Mouse (Mus musculus) heart, adult 18-20 months (tissue): ENCODE results near the gene Ppil6. TPM values are rescaled to one million over a fixed set of nuclear protein-coding genes. Genes with fewer than 3 reads are reported as not detected.

Experiments
- DNase-seq, 2 experiments: peaks; one replicate each; pipeline ENCODE4 v3.0.0; 2021 to 2022; ENCODE audit warnings: mixed read lengths in 1 of 2
- total RNA-seq, 2 experiments: library from RNA; stranded (reverse); gene quantifications; 2 replicates each; pipeline ENCODE4 v1.2.3; 2021

Ppil6 gene
- total RNA-seq, 2 experiments from 2014 or later: 0.74 to 1.9 TPM

DNA sequence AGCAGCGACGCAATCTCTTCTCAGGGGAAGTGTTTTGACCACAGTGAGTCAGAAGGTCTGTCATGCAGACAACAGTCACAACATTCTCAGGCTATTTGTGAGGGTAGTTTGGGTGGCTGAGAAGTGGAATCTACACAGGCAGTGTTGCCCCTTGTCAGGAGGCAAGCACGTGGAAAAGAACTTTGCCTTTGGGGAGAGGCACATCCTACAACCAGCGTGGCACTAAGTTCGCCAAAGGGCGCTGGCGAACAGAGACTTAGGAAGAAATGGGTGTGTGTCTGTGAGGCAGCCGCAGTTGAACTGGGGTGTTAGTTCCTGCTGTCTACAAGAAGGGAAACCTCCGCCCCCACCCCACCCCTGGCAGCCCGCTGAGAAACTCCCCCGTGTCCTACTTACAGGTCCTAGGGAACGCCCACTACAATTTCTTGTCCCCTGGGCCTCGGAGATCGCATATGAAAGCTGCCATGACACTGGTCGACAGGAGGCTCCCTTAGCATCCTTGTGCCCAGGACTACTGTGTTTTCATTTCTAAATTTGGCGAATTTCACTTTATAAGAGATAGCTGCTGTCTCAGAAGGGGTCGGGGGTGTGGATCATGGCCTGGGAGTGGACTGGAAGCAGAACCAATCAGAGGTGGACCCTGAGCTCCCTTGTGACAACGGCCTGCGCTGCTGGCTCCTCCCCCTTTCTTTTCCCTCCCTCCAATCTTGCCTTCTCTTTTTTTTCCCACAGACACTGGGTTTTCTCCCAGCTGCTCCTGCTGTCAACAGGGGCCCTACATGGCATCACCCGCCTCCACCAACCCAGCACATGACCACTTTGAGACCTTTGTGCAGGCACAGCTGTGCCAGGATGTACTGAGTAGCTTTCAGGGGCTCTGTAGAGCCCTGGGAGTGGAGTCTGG is 12.7 kb upstream of the Ppil6 start:
- DNase-seq: peak; percentile 83 to 92

DNA sequence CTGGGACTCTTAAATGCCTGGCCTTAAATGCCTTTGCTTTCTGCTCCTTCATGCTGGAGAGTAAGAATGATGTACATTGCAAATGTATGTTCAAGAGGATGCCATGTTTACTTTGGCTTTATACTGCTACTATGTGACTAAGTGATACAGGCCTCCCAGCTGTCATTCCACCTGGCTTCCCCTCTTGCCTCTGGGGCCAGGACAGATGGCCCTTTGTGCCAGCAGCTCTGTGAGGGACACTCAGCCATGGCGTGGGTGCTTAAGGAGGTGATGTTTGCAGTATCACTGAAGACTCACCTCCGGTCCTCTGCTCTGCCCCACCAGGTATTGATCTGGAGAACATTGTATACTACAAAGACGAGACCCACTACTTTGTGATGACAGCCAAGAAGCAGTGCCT is 10.3 kb upstream of the Ppil6 start:
- no peak for DNase-seq

DNA sequence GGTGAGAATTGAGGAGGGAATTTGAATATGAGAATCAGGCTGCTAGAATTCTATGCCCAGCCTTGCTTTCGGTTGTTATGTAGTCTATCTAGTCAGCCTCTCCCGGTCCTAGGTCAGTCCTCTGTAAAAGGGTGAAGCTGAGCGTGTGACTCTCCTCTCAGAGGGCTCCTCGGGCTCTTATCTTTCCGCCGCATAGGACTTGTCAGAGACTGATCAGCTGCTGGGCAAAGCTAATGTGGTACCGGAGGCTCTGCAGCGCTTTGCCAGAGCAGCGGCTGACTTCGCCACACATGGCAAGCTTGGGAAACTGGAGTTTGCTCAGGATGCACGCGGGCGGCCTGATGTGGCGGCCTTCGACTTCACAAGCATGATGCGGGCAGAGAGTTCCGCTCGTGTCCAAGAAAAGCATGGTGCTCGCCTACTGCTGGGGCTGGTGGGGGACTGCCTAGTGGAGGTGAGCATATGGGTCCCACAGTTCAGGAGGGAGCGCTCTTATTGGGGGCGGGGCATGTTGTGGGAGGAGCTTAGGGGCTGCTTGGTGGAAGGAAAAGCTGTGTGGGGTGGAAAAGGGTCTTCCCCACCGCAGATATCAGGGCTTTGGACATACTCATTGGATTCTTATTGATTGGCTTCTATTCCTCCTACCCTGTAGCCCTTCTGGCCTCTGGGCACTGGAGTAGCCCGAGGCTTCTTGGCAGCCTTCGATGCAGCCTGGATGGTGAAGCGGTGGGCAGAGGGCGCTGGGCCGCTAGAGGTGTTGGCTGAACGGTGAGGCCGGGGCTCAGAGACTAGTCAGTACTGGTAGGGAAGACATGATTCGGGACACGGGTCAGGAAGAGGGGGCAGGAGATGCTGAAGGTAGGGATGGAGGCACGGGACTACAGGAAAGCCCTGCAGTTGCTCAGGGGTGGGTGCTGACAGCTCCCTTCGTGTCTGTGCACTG is 9.0 kb upstream of the Ppil6 start:
- DNase-seq: no peak

DNA sequence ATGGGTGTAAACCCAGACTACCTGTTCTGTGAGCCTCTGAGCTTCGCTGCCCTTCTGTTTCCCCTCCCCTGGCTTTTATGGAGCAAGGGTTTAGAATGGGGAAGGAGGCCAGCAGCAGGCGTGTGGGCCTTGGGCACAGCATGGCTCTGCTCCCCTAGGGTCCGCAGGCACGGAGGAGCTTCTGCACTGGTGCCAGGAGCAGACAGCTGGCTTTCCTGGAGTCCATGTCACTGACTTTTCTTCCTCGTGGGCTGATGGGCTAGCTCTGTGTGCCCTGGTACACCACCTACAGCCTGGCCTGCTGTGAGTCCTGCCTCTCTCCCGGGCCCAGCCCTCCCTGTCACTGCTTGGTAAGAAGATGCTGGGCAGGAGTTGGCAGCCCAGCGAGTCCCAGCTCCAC is 7.8 kb upstream of the Ppil6 start:
- no peak for DNase-seq

DNA sequence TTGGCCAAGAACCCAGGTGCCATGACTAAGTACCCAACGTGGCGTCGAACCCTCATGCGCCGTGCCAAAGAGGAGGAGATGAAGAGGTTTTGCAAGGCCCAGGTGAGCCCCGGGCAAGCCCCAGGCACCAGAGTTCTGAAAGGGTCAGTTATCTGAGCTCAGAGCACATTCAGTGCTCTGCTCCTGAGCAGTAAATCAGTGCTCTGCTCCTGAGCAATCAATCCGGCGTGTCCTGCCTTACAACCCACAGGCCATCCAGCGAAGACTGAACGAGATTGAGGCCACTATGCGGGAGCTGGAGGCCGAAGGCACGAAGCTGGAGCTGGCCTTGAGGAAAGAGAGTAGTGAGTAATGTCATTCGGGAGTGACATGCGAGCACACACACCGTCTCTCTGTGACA is 4.5 kb upstream of the Ppil6 start:
- DNase-seq: no peak

DNA sequence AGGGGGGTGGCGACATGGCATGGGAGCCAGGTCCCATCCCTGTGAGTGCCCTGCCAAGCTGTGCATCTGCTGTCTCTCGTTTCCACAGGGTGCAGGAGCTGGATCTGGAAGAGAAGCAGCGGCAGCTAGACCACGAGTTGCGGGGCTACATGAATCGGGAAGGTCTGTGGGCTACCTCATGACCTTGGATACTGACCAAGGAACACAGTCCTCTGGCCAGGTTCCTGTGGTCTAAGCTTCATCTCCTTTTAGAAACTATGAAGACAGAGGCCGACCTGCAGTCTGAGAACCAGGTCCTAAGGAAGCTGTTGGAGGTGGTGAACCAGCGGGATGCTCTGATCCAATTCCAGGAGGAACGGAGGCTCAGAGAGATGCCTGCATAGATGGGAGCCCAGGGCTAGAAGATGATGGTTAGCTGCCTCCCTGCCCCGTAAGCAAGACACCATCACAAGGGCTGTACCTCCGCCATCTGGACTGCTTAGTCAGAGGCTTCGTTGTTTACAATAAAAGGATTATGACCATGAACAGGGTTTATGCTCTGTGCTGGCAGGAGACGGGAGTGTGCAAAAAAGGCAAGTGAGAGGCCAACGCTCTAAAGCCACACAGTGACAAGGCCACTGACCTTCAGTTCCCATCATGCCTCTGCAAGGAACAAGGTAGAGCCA is 3.6 kb upstream of the Ppil6 start:
- no peak for DNase-seq

DNA sequence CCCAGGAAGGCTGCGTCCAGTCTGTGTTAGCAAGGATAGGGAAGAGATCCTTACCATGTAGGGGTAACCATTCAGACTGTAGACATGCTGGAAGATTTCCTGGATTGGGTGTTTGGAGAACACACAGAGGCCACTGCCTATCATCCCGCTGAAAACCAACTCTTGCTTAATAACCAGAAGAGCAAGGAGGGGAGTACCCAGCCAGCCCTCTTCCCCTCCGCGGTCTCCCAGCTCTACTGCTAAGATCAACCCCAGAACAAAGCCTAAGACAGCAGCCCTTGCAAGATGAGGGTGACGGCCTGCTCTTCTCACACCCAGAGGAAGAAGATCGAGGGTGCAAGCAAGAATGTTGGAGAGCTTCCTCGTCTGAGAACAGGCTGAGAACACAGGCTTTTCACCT is 1.4 kb upstream of the Ppil6 start:
- no peak for DNase-seq

DNA sequence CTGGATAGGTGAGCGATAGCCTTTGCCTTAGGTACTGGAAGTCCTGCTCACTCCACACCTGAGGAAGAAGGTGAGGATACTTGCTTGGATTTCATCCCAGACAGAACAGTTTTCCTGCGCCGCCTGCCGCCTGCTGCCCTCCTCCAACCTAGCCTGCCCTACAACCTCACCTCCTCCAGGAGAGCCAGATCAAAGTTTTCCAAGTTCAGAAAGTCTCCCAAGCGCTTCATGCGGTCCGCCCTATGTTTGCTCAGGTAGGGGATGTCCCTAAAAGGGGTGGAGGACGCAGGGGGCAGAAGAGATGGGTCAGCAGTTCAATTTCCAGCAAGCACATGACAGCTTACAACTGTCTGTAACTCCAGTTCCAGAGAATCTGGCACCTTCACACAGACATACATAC is 945 bp upstream of the Ppil6 start:
- peak in 1 of 2 experiments; percentile 38 for DNase-seq

DNA sequence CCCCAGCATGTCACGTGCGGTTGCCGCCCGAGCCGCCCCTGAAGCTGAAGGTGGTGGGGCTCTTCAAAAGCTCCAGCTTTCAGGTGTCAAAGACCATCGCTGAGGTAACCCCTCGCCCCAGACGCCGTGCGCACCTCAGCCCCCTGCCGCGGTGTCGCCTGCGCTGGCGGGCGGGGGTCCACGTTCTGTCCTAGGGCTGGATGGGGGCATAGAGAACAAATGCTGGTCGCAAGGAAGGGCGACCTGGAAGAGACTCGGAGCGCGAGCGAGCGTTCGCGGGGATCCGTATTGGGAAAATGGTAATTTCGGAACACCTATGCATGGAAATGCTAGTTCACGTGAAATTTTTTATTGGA is 257 bp downstream of the Ppil6 start:
- DNase-seq: no peak

DNA sequence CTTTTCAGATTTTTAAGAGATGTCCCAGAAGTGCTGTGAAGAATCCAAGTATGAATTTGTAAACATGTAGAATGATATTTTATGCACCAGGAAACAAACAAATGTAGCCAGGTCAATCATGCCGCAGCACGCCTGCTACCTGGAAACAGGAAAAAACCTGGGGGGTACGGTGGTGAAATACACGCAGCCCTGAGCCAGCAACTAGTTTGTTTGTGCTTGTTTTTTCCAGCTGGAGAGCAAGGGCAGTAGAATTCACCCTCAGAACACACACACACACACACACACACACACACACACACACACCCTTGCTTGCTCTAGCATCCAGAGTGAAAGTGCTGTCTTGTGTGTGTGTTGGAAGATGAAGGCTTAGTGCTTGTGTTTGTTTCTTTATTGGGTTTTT is 872 bp downstream of the Ppil6 start:
- DNase-seq: no peak

DNA sequence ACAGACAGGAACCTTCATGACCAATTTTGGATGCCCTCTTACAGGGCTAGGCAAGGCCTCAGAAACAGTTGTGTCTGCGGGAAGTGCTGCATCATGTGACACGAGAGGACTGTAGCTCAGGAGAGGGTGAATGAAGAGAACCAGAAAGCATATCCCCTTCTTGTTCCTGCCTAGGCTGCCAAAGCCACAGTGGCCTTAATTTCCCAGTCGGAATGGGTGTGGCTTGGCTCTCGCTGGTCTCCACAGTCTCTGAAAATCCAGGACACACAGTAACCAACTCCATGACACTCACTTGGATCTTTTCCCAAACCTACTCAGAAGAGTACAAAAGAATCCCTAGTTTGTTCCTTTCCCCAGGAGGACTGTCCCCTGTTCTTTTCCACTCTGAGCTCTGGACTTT is 10.7 kb downstream of the Ppil6 start:
- peak; percentile 81 to 90 for DNase-seq

DNA sequence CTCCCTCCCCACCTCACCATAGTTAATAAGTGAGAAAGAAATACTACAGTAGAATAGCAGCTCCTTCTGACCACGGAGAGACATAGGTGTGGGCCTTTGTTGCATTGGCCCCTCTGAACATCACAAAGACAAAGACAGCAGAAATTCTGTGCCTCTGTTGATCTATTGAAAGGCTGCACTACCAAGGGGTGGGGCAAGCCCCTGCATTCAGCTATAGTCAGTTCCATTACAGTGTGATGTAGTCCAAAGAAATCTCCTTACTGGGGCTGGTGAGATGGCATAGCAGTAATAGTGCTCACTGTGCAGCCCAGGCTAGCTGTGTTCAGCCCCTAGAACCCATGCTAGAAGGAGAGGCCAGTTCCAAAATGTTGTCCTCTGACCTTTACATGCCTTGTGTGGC is 14.8 kb downstream of the Ppil6 start:
- DNase-seq: no peak

DNA sequence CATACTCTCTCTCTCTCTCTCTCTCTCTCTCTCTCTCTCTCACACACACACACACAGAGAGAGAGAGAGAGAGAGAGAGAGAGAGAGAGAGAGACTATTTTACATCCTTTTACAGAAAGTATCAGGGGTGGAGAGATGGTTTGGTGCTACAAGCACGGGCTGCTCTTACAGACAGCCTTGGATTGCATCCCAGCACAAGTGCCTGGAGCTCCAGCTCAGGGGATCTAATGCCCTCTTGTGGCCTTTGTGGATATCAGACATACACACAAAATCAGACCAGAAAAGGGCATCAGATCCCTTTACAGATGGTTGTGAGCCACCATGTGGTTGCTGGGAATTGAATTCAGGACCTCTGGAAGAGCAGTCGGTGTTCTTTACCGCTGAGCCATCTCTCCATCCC is 15.2 kb downstream of the Ppil6 start:
- DNase-seq: peak; percentile 79 to 84

DNA sequence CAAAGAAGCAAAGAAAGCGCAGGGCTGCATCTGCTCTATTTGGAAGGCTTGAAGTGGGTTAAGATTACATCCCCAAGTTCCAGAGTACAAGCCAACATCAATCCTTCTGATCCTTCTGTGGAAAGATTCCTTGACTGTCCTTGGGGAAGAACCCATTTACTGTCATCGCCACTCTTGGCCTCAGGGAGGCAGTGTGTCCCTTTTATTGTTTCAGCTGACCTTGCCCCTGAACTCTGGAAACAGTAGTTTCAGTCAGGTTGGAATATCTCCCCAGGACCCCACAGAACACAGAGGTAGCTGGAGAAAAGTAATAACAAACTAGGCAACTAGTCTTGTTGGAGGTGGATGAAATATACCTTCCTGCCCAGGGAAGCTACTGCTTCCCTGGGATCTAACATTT is 18.9 kb downstream of the Ppil6 start:
- peak in 1 of 2 experiments; percentile 55 for DNase-seq

DNA sequence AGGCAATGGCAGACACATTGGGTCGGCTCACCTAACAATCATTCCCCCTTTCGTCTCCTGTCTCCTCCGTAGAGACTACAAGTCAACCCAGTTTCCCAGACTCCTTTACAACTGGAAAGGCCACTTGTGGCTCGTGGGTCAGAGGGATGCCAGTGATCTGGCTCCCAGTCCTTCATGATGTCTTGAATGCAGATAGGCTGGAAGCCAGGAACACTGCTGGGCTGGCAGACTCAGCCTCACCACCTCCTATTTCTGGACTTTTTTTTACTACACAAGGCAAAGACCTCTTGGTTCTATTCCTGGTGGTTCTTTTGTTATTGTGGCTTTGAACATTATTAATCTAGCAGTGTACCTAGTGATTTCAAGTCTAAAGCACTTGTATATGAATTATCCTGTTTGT is 24.1 kb downstream of the Ppil6 start:
- no peak for DNase-seq

DNA sequence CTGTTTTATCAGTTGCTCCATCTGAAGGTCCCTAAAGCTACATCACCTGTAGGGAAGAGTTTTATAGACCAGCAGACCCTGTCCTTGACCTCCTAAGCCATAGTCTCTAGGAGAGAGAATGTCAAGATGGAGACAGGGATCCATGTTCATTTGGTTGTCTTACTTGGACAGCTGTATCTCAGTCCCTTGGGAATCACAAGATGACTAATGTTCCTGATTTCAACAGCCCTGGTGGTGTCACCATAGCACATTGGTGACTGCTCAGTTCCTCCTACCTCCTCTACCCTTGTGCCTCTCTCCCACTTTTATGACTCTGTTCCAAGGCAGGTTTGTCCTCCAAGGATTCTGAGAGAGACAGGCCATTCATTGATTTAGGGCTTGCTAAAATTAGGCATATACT is 24.7 kb downstream of the Ppil6 start:
- DNase-seq: no peak

DNA sequence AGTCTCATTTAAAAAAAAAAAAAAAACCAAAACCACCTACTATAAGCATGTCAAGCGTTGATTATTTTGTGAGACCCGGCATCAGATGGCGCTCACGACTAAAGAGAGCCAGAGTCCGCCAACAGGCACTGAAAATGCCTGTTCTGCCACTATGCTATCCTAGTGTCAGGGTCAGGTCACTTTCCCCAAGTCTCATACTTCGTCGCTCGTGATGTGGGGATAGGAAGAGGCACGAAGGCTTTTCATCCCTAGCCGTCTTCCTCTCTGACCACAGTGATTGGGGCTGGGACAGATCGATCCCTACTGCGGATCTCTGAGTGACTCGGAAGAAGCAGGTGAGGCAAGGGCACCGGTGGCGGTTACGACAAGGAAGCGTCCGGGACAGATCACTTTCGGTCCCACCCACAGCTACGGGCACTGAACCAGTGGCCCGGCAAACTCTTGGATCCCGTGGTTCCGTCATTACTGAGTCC is 28.3 kb downstream of the Ppil6 start:
- peak in 1 of 2 experiments; percentile 85 for DNase-seq

DNA sequence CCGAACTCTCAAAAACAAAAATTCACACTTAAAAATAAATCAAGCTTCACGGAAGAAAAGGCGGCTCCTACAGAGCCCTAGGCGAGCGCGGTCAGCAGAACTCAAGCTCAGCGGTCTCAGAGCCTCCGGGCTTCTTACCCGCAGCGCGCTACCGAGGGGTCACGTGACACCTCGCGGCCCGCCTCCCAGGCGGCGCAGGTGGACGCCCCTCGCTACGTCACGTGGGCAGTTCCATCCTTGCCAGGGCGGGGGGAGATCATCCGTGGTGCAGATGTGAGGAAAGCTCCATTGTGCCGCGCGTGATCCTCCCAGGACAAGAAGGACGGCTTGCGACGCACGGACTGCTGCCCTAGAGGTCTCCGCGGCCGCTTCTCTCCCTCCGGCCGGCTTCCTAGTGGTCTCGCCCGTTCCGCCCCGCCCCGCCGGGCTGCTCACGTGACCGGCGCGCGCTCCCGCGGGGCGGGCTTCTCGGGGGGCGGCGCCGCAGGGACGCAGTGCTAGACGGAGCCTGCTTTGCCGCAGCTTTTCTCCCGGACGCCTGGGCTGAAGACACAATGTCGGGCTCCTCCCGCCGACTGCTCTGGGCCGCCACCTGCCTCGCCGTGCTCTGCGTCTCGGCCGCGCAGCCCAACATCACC is 28.9 kb downstream of the Ppil6 start, which contains the start of gene Cd164:
Gene Cd164, plus strand, starts transcription at position 434 of the 638 bp plus-strand sequence.
- DNase-seq: peak; percentile 92 to 95

DNA sequence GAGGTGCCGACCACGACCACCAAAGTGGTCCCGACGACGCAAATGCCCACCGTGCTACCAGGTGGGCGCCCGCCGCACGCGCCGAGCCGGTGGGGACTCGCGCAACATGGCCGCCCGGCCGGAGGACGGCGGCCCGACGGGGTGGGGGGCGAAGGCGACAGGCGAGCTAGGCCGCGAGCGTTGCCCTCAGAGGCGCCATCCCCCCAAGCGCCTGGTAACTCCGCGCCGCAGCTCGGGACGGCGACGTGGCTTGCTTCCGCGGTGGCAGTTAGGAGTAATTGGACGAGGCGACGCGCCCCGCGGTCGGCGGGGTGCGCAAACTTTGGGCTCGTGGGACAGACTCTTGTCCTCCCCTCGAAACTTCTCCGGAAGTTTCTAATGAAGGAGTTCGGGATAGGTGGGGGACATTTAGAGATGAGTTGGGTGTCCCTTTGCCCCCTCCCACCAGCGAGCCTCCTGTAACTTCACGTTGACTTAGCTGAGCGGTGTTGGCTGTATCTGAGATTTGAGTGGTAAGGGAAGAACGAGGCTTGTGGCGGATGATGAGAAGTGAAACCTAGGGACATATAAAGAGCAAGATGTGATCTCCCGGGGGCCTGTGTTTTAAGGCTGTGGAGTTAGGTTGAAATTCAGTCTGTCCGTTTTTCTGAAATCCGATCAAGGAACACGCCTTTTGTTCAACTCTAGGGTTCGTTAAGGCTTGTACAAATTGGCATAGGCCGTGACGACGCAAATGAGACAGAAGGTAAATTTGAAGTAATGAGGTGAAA is 29.6 kb downstream of the Ppil6 start:
- peak; percentile 65 to 78 for DNase-seq

DNA sequence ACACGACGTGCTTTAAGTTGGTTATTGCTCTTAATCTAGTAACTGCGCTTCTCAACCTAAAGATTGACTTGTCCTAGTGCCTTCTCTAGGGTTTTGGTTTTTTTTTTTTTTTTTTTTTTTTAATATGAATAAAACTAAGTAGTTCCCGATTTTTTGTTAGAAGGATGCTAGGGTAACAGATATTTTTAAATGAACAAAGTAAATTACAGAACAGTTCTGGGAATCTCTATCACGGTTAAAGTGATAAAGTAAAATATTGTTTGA is 30.1 kb downstream of the Ppil6 start:
- no peak for DNase-seq

DNA sequence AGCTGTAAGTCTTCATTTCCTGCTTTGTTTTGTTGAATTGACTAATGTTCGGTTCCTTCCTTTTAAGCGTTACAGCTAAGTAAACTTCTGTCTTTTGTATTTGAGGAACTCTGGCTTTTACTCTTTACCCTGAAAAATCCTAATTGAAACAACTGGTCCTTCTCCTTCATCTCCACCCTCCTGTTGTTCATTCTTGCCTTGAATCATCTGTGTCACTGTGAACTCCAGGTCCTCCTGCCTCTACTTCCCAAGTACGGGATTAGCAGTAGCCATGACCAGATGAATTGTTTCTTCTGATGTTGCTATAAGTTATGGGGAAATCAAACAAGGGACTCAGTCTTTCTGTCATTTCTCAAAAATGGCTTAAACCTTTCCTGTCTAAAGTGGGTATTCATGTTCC is 33.1 kb downstream of the Ppil6 start:
- no peak for DNase-seq
